Mouse (Mus musculus) retina, adult 2 months (tissue): ENCODE data around the gene Ago3.

Source experiments
- DNase-seq: peaks from one replicate; pipeline ENCODE4 v3.0.0-alpha.2; 2012; ENCODE audit warnings: low read depth, low spot score

Ago3 gene

DNA sequence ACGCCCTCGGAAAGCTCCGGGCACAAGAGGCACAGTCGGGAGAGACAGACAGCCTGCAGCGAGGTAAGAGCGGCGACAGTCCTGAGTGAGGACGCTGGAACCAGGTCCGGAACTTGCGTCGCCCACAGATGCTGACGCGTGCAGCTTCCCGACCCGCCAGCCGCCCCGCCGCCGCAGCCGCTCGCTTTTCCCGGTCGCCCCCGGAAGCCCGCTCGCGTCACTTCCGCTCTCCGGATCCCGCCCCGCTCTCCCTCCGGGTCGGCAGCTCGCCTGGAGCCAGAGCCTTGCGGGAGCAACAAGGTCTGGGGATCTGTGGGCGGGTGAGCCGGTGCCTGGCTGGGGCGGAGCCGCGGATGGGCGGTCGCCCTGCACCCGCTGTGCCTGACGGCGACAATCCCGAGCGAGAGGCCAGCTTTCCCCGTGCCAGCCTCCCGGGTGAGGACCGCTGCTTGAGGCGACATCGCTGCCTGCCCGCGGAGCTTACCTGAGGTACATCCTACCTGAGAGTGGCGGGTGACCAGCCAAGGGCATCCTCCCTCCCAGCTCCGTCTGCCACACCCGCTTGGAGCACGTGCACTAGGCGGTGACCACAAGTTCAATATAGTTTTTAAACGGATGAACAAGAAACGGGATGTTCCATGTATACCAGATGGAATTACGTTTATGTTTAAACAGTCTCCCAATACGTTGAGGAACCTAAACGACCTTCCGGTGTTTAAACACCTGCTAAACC lies at the start of gene Ago3:
Gene Ago3, minus strand, starts transcription at position 210 of the 733 bp plus-strand sequence.
- peak; percentile 80 for DNase-seq

DNA sequence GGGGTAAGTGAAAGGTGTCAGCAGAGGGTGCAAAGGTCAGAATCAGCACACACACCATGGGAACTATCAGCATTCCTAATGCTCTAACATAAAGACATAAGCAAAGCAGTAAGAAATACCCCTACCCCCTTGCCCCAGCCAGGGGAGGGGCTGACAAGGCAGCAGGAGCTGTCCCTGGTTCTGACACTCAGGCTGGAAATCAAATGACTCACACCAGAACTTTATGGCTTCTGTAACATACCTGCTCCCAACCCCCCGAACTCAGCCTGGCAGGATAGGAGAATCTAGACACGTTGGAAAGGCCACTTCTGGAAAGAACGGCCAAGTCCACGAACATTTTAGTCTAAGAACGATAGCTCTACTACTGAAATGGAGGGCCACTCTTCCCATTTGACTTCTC lies 43.7 kb upstream of the Ago3 start:
- no peak for DNase-seq

DNA sequence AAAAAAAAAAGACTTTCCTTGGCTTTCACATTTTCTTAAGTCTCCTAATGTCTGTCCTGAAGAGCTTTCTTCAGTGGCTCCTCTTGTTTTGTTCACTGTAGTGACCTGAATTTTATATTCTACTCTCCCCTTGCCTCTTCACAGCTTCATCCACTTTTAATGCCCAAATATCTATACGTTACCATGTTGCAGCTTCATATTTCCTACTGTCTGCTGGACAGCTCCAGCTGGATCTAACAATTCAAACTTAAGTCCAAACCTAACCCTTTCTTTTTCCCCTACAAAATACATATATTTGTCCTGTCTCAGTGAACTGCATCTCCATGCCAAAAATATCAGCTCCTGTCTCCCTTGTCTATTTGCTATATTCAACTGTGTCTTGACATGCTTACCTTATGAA lies 40.0 kb upstream of the Ago3 start:
- DNase-seq = no peak

DNA sequence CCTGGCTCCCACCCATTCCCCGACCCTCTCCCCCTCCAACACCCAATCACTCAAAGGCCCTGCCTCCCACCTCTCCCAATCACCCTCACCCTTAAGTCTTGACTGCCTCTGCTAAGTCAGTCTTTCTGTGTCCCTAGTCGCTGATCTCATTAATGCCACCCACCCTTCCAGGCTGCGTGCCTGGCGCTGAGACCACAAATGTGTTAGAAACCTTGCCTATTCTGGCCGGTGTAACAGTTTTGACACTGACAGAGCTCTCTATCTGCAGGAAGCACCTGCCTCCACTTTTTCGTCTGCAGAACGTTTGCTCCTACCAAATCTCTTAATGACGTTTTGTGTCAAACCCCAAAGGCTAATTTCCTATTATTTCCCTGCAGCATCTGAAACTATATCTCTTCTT lies 39.6 kb upstream of the Ago3 start:
- no peak for DNase-seq

DNA sequence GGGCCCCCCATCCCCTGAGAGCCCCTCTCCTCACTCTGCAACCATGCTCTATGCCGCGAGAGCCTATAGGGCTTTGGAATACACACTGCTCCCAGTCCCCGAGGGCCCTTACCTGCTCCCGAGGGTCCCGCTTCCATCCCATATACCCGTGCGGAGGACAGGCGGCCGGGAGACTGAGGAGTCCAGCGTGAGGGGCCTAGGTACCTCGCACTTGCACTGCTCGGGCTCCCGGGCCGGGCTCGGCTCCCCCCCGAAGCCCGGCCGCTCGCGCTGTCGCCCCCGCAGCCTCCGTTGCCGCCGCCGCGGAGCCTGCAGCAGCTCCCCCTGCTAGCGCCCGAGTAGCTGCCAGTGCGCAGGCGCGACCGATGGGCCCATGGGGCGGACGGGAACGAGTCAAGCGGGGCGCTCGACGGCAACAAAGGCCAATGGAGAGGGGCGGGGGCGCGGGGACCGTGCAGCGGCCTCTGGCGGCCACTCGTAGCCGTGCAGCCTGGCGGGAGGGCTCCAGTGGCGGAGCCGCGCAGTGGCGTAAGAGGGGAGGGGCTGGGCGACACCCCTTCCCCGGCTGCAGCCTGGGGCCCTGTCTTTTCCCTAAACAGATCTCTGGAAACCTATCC lies 39.0 kb upstream of the Ago3 start, which contains the start of gene Ago1:
Gene Ago1, minus strand, starts transcription at position 299 of the 617 bp plus-strand sequence.
- peak; percentile 88 for DNase-seq

DNA sequence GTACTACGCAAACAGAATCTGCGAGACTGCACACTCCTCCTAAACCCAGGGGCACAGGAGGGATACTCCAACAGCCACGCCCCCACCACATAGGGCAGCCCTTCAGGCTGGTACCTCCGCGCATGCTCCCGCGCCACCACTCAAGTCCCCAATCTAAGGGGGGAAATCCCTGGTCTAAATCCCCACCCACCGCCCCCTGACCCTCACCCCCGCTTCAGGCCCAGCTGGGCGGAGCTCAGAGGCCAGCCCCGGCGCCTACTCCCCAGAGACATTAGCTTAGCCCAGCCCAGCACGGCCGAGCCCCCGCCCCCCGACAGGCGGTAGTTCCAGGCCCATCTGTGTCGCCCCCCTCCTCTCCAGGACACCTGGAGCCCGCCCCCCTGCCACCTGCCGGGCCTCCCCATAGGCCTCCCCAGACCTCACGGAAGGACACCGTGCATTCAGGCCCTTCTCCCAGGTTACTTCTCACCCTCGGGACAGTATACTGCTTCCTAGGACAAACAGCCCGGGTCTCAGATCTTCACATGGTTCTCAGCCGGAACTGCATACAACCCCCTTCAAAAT lies 38.4 kb upstream of the Ago3 start:
- peak; percentile 20 for DNase-seq

DNA sequence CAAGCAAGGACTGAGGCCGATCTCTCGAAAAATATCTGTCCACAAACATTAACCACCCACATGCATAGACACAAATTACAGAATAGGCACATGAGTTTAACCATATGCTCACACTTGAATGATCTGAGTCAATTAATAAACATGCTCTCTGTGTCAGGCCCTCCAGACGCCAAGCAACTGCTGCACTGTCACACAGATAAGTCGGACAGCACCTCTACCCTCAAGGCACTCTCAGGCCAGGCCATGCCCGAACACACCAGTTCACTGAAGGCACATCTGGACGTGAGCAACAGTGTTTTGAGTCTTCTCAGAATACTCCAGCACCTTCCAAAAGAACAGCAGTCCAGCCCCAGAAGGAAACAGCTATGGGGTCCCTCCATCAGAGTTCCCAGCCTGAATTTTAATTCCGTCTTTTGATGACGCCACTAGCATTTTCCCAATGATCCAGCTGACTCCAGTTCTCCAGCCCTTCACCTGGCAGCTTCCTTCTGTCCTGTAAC lies 36.9 kb upstream of the Ago3 start:
- DNase-seq = no peak

DNA sequence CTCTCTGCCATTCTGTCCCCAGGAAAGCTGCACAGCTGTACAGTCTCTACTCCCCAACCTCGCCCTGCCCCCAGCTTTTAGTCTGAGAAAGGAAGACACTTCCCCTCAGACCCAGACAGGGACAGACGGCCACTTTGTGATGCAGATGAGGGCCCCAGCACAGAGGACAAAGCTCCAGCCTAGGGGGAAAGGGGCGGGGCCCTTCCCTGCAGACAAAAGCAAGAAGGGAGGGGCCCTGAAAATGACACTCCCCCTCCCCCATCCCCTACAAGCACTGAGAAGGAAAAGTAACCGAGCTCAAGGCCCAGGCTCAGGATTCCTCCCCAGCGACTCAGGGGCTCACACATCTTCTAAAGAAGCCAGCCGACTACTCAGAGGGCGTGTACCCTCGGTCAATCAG lies 36.5 kb upstream of the Ago3 start:
- DNase-seq = no peak

DNA sequence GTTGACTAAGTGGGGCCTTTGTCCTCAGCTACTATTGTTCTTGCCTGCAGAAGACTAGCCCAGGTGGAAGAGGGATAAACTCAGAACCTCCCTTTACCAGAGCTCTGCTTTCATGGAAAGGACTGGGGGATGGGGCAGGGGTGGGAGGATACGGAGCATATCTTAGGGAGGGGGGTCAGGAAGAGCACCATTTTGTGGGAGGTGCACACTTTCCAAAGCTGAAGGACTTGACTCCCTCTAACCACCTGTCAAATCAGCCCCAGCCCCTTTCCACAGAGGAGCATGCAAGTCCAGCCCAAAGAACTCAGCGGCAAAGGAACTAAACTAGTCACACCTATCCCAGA lies 35.5 kb upstream of the Ago3 start:
- DNase-seq = no peak

DNA sequence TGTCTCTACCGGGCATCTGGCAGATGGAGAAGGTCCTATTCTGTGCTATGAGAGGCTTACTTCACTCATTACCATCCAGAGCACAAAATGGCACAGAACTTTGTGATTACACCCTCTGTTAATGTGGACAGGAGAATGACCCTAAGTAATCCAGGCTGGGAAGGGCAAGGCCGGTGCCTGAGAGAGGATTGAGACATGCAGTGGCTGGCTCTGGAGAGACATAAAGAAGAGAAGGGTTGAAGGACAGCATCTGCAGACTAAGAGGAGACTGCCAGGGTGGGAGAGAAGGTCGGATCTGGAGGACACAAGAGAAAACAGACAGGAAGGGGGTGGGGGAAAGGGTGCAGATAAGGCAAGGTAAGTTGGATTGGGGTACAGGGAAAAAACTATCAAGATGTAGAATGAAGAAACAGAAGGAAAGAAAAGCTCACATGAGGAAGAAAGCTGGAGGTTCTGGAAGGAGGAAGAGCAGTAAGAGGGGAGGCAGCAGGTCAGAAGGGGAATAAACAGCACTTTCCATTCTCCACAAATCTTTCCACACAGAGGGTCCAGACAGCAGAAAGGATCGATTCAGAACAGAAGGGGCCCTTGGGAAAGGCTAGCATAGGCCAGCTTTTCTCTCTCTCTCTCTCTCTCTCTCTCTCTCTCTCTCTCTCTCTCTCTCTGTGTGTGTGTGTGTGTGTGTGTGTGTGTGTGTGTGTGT lies 35.0 kb upstream of the Ago3 start:
- no peak for DNase-seq

DNA sequence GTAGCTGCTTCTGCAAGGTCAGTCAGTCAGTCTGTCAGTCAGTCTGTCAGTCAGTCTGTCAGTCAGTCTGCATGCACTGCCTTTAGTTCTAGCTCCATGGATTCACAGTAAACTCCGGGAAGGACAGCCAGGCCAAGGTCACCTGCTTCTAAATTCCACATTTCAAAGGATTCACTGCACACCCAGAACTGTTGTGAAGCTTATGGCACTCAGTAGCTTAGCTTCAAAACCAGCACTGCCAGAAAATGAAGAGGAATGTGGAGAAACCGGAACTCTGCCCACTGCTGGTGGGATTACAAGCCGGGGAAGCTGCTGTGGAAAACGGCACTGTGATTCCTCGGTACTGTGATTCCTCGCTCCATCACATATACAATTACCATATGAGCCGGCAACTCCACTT lies 26.1 kb upstream of the Ago3 start:
- DNase-seq = no peak

DNA sequence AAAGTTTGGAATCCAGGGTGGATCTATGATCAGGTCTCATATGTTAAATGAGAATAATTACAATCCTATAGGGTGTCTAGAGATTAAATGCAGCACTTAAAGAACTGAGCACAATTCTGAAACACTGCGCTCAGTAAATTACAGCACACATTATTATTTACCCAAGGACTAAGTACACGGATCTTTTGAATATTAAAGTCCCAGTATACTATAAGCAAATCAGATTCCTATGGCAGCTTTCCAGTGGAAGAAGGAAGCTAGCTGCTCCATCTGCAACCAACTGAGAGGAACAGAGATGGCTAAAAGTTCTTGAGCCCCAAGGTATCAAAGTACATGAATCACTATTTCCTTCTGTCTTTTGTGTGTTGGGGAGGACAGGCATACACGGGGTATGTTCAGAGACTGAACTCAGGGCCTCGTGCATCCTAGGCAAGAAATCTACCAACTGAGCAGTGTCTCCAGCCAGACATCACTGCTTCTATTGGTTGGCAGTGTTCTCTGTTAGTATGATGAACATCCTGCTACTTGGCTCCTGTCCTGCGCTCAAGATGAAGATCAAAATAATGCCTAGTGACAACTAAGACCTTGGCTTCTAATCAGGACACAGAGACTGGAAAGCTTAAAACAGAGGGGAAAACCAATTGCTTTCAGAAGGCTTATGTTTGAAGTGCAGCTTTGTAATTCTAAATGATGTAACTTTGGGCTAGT lies 25.3 kb upstream of the Ago3 start:
- DNase-seq = no peak

DNA sequence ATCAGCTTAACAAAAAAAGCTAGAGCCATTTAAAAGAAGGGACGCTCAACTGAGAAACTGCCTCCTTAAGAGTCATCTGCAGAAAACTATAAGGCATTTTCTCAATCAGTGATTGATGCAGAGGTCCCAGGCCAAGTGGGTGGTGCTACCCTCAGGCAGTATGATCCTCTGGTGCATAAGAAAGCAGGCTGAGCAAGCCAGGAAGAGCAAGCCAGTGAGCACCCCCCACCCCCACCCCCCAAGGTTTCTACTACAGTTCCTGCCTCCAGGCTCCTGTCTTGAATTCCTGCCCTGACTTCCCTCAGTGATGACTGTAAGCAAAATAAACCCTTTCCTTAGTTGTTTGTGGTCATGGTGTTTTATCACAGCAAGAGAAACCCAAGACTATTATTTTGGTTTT lies 20.9 kb upstream of the Ago3 start:
- no peak for DNase-seq

DNA sequence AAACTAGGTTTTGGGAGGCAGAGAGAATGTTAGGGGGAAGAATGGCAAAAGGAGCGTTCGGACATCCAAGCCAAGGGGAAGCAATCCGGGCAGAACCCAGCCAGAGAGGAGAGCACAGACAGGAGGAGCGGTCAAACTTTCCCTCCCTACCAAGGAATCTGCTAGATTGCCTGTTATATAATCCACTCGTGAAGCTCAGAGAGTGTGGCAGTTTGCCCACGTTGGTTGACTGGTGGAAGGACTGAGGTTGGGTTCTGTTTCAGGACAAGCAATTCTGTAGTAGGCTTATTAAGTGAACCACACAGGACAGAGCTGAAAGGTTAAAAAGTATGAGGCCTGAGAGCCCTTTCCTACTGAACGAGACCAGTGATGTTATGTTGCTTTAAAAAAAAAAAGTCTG lies 17.8 kb upstream of the Ago3 start:
- DNase-seq = no peak

DNA sequence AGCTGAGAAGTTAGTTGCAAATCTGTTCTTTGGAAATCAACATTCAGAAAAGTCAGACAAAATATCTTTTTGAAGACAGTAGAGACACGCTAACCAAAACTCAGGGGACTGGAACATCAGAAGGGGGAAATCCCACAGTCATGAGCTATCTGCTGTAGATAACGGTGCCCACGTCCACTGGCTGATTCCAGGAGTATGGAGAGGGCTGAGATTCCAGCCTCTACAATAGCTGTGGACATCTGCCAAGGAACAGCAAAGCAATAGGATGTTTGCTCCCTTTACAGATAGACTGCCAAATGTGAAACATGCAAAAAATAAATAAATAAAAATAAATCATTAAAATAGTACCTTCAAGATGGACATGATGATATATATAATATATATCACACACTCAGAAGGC lies 15.2 kb upstream of the Ago3 start:
- no peak for DNase-seq

DNA sequence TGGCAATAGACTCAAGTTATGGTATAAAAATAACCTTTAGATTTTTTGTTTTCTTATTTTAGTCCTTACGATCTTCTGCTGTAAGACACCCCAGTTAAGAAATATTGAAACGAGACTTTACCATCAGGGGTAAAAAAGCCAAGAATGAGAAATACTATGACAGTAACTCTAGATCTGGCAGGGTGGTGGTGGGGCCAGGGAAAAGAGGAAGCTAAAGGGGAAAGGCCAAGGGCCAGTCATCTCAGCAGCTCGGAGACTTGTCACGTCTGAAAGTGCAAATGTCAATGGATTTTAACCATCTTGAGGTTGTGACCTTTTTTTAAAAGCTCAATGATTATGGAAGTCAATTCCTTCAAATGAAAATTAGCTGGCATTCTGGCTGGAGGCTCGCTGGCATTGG lies 8.9 kb upstream of the Ago3 start:
- no peak for DNase-seq

DNA sequence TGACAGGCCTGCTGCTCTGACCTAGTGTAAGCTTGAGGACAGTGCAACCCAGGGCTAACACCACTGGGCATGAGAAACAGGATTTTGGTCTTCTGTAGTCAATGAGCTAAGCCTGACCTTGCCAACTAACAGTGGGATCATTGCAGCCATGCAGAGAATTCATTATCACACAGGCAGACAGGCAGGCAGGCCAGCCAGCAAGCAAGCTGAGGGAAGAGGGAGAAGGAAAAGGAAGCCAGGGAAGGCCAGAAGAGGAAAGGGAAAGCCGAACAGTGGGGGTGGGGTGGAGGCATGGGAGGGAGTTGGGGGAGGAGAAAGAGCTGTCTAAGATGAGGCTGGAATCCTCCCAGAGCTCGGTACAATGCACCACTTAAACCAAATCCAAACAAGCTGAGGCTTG lies 6.9 kb upstream of the Ago3 start:
- no peak for DNase-seq

DNA sequence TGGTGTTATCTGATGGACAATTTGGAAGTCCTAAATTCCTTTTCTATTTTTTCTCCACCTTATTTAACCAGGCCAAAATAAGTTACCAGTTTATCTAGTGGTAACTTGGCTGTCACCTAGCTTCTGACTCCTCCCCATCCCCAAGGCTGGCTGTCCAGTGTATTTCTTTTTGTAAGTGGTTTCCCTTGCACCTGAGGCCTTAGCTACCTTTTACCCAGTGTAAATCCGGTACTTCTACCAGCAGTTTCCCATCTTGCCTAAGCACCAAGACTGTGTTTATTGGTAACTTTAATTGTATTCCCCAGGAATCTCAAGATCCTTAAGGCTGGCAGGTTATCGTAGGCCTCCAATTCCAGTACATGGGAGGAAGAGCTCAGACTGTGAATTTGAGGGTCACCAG lies 4.7 kb upstream of the Ago3 start:
- no peak for DNase-seq

DNA sequence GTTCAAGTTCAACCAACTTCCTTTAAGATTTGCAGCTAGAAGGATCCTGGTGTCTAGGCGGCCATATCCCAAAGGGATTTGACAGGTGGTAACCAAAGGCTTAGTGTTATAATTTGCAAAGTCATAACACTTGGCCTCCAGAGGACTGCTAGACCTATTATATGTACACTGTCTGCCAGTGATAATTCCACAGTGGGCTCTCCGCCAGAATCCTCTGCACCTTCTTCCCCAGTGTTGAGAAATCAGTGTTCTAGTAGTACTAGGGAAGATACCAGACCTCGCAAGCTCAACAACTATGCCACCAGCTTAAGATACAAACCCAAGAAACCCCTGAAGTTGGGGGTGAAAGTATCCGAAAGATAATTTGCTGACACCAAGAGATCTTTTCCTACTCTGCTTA lies 3.8 kb upstream of the Ago3 start:
- DNase-seq = no peak

DNA sequence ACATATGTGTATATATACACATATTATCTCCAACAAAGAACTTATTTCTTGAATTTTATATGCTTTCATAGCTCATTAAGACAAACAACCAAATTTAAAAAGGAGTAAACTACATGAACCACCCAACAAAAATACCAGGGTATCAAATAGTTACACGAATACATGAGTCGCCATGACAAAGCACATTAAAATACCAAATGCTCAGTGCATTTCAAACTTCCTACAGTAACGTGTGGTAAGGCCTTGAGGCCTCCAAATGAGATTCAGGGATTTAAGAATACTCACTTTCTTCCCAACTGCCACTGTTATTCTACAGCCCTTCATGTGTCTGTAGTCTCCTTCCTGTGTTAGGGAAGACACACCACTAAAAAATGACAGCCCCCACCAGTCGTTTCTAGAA lies 2.4 kb upstream of the Ago3 start:
- no peak for DNase-seq

DNA sequence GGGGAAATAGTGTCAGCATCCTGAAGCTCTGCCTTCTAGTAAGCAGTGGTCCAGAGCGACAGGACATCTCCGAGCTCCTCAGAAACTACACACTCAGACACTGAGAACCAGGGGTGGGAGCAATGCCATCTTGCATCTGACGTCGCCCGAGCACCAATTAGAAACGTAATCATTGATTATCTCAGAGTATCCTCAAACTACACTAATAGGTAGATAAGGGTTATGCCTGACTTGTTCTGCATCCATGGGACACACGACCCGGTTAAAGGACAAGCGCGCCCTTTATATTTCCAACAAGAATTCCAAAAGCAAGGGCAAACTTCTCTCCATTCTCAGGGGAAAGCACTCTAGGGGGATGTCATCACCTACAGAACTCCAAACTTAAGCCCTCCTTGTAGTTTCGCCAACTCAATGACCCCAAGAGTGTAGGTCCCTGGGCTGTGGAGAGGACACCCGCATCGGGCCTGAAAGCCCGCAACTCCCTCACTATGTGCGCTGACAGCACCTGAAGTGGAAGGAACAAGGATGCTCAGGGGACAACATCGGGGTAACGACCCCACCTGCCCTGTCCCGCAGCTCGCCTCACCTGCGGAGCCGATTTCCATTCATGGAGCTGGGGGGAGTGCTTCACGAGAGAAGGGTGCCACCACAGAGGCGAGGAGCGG lies 542 bp downstream of the Ago3 start:
- no peak for DNase-seq
